Mouse (Mus musculus) ovary, postnatal 36 days (tissue): Measurements from ENCODE around the gene Angel1.

ENCODE experiments used
- DNase-seq: peaks from one replicate; pipeline ENCODE4 v3.0.0; 2022; ENCODE audit warnings: low spot score, mixed read lengths

Gene Angel1

GRCm38 (mm10) chr12:86702690-86703089 is 23.6 kb downstream of the Angel1 start:
- no peak for DNase-seq

- no peak for DNase-seq
These were observed 24.8 kb downstream of the Angel1 start for GRCm38 (mm10) chr12:86701491-86701890.

GRCm38 (mm10) chr12:86700927-86701310 is 25.3 kb downstream of the Angel1 start:
- DNase-seq, result no peak

- no peak for DNase-seq
These were observed 26.0 kb downstream of the Angel1 start for GRCm38 (mm10) chr12:86699965-86700926.

- DNase-seq, result no peak
These were observed 27.7 kb downstream of the Angel1 start for GRCm38 (mm10) chr12:86698537-86698936.

GRCm38 (mm10) chr12:86697996-86698395 is 28.3 kb downstream of the Angel1 start:
- DNase-seq, result no peak

GRCm38 (mm10) chr12:86694441-86694840 is 31.8 kb downstream of the Angel1 start:
- DNase-seq, result no peak

- no peak for DNase-seq
These were observed 32.9 kb downstream of the Angel1 start for GRCm38 (mm10) chr12:86693389-86693788.

GRCm38 (mm10) chr12:86692471-86693356 is 33.5 kb downstream of the Angel1 start:
- DNase-seq, result no peak

GRCm38 (mm10) chr12:86690700-86691485 is 35.4 kb downstream of the Angel1 start:
- no peak for DNase-seq

- no peak for DNase-seq
These were observed 37.3 kb downstream of the Angel1 start for GRCm38 (mm10) chr12:86688917-86689316.

GRCm38 (mm10) chr12:86687971-86688573 is 38.2 kb downstream of the Angel1 start:
- DNase-seq, result no peak

- DNase-seq, result no peak
These were observed 38.8 kb downstream of the Angel1 start for GRCm38 (mm10) chr12:86687445-86687955.

- no peak for DNase-seq
These were observed 39.5 kb downstream of the Angel1 start for GRCm38 (mm10) chr12:86686551-86687330.

GRCm38 (mm10) chr12:86685275-86685674 is 41.0 kb downstream of the Angel1 start:
- no peak for DNase-seq

GRCm38 (mm10) chr12:86683698-86684097 is 42.6 kb downstream of the Angel1 start:
- DNase-seq, result no peak

- no peak for DNase-seq
These were observed 44.1 kb downstream of the Angel1 start for GRCm38 (mm10) chr12:86682178-86682577.

- DNase-seq, result no peak
These were observed 44.6 kb downstream of the Angel1 start for GRCm38 (mm10) chr12:86681626-86682025.

- DNase-seq, result no peak
These were observed 45.6 kb downstream of the Angel1 start for GRCm38 (mm10) chr12:86680591-86681193.

GRCm38 (mm10) chr12:86679991-86680491 is 46.2 kb downstream of the Angel1 start:
- no peak for DNase-seq
